Mouse (Mus musculus): ENCODE data around the gene Tpi1. TPM values are rescaled to one million over a fixed set of nuclear protein-coding genes. Genes with fewer than 3 reads are reported as not detected.
A peak's percentile ranks its signal among the peaks of the same experiment; 100 is the strongest.

The Tpi1 gene
- polyA plus RNA-seq (2014; fragmentation: Nextera tagmentation; extraction: Ambion mirVana): 701 and 718 TPM in 2 replicates

DNA sequence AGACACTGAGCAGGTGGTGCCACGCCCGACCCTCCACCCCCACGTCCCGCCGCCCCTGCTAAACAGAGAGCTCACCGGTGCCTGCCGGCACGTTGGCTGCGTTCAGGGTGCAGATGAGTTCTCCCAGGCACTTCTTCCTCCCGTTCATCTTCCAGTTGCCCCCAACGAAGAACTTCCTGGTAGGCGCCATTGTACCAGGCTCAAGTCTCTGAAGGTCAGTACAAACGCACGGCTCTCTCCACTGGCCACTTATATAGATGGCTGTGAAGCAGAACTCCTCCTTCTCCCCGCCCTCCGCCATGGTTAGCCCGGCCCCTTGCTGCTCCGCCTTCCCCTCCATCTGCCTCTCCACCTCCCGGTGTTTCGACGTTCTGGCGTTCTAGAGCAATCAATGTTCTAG lies at the start of gene Tpi1:
Gene Tpi1 (minus strand): TSS at position 364 of the 400 bp plus-strand sequence.
- ATAC-seq (ENCODE audit: insufficient read depth): peak; percentile 89
- peaks cover 67% of the 10 kb centered on the region for H3K36me3 ChIP-seq (ENCODE audit: insufficient read depth)

DNA sequence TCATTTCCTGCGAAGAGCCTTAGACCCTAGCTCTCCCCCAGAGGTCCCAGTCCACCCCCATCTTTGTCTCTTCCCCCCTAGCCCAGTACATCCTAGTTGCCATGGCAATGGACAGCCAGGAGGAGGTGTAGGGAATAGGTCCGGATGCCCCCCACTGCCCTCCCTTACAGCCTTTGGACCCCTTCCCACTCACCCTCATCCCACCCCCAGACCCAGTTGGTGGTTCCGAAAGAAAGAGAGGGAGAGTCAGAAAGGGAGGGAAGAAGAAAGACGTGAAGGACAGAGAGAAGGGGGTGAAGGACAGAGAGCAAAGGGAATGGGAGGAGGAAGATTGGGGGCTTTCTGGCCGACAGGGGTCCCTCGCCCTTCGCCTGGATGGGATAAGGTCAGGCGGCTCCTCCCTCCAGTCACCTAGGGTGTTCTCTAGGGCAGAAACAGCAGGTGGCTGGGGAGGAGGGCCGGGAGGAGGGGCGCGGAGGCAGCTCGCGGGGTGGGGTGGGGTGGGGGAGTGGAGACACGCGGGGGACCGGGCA lies 49.1 kb upstream of the Tpi1 start:
- Histone ChIP-seq H3K4me1 (ENCODE audit: insufficient read depth) (0 out of 2 replicates have a peak, but pooled peaks cover 6% of the 10 kb centered on the region), H3K9me3 (ENCODE audit: low read depth, low read length) (no peaks in the 10 kb centered on the region), H3K9ac (peak overlapping the region; percentile 46), H3K4me2 (peak overlapping the region; percentile 93), H3K4me3 (ENCODE audit: low read depth, low read length) (peak overlapping the region; percentile 45), H3K27me3 (ENCODE audit: insufficient read depth, low read length) (peaks cover 38% of the 10 kb centered on the region; the same call in 1 of the 2 replicates), H3K27ac (ENCODE audit: low read depth) (no peak overlapping the region), H3K36me3 (ENCODE audit: insufficient read depth) (no peaks in the 10 kb centered on the region)
- ATAC-seq (ENCODE audit: insufficient read depth) (peak; percentile 15), DNase-seq (no peak)
- WGBS: 1% methylated on average over 11 of the region's 16 CpGs
- TF ChIP-seq CTCF (IDR thresholded peaks at IDR 0.05; ENCODE audit: low read depth): no peak

More for the DNA sequence above, at the start of gene Tpi1:
- Histone ChIP-seq H3K4me3 (ENCODE audit: low read depth, low read length) (peak within 1 kb of the TSS; percentile 76), H3K27ac (ENCODE audit: low read depth) (peak within 1 kb of the TSS; percentile 96), H3K9me3 (ENCODE audit: low read depth, low read length) (no peaks in the 10 kb centered on the region), H3K4me2 (peak within 1 kb of the TSS; percentile 64), H3K27me3 (ENCODE audit: insufficient read depth, low read length) (no peaks in the 10 kb centered on the region), H3K4me1 (ENCODE audit: insufficient read depth) (peaks cover 18% of the 10 kb centered on the region), H3K9ac (peak within 1 kb of the TSS; percentile 85)
- 0% methylated on average over 22 of the region's 22 CpGs for WGBS
- no peak for TF ChIP-seq CTCF (IDR thresholded peaks at IDR 0.05; ENCODE audit: low read depth)
- DNase-seq: peak; percentile 95

DNA sequence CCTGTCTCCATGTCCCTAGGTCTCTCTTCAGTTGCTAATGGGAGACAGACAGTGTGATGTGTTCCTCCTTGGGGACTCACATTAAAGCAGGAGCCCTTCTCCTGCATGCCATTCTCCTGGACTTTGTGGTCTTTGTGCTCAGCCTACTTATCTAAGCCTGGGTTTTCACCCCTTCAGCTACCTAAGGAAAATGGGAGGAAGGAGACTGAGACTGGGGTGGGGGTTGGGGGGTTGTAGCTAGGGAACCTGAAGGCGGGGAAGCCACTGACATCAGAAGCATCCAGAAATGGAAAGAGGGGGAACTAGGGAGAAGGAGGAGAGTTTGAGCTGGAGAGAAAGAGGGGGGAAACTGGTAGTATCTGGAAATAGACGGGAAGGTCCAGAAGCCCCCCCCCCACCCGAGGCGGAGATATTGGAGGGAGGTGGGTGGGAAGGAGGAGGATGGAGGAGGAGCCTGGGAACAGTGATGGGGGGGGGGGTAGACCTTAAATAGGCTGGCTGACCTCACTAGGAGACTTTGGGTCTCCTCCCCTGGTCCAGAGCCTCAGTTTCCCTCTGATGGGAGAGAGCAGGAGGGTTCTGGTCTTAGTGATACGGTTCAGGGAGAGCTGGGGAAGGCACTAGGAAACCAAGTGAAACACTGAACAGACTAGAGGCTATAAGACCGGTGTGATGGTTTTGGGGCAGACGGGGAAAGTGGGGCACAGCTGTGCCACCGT lies 48.5 kb upstream of the Tpi1 start:
- peaks cover 39% of the 10 kb centered on the region; the same call in 1 of the 2 replicates for H3K27me3 ChIP-seq (ENCODE audit: insufficient read depth, low read length)
- no peak overlapping the region for H3K27ac ChIP-seq (ENCODE audit: low read depth)
- peak overlapping the region; percentile 93 for H3K4me2 ChIP-seq
- no peak overlapping the region for H3K4me3 ChIP-seq (ENCODE audit: low read depth, low read length)
- DNase-seq: no peak
- H3K9me3 ChIP-seq (ENCODE audit: low read depth, low read length): no peaks in the 10 kb centered on the region
- no peaks in the 10 kb centered on the region for H3K36me3 ChIP-seq (ENCODE audit: insufficient read depth)
- TF ChIP-seq CTCF (IDR thresholded peaks at IDR 0.05; ENCODE audit: low read depth): no peak
- no peak overlapping the region for H3K9ac ChIP-seq
- ATAC-seq (ENCODE audit: insufficient read depth): no peak
- WGBS: 11% methylated on average over 8 of the region's 8 CpGs
- H3K4me1 ChIP-seq (ENCODE audit: insufficient read depth): 0 out of 2 replicates have a peak, but pooled peaks cover 6% of the 10 kb centered on the region

DNA sequence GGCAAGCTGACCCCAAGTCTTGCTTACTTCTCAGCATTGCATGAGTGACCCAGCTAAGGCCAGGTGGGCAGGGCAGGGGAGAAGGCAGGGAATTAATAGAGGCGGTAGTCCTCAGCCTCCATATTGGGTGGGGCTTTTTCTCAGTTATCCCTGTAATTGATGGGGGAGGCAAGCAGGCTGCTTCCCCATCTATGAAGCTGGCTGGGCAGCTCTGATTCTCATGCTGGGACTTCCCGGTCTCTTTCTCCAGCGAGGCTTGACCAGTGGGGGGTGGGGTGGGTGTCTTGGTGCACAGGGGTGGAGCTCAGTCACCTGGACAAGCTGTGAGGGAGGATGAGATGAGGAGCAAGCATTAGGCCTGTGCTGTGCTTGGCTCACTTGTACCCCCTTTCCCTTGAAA lies 47.7 kb upstream of the Tpi1 start:
- DNase-seq (no peak), ATAC-seq (ENCODE audit: insufficient read depth) (no peak)
- H3K4me1 ChIP-seq (ENCODE audit: insufficient read depth): 0 out of 2 replicates have a peak, but pooled peaks cover 6% of the 10 kb centered on the region
- H3K4me3 ChIP-seq (ENCODE audit: low read depth, low read length): no peak overlapping the region
- no peak for TF ChIP-seq CTCF (IDR thresholded peaks at IDR 0.05; ENCODE audit: low read depth)
- no peak overlapping the region for H3K9ac ChIP-seq
- WGBS: 46% methylated on average over 3 of the region's 3 CpGs
- no peak overlapping the region for H3K27ac ChIP-seq (ENCODE audit: low read depth)
- H3K4me2 ChIP-seq: no peak overlapping the region
- no peaks in the 10 kb centered on the region for H3K9me3 ChIP-seq (ENCODE audit: low read depth, low read length)
- peaks cover 36% of the 10 kb centered on the region; the same call in 1 of the 2 replicates for H3K27me3 ChIP-seq (ENCODE audit: insufficient read depth, low read length)
- no peaks in the 10 kb centered on the region for H3K36me3 ChIP-seq (ENCODE audit: insufficient read depth)

DNA sequence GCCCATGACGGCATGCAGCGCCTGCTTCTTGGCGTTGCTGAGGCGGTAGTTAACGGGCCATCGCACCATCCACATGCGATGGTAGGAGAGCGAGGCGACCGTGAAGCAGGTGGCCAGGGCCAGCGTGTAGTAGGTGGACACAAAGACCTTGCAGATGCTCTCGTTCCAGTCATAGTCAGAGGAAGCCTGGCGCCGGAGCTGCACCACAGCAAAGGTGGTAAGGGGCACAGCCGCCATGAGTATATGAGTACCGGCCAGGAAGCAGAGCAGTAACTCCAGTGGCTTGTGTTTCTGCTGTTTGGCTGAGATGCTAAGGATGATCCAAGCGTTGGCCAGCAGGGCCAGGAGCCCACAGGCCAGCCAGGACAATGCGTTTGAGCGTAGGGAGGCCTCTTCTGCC lies 47.2 kb upstream of the Tpi1 start:
- Histone ChIP-seq H3K4me1 (ENCODE audit: insufficient read depth) (0 out of 2 replicates have a peak, but pooled peaks cover 10% of the 10 kb centered on the region), H3K36me3 (ENCODE audit: insufficient read depth) (no peaks in the 10 kb centered on the region), H3K9me3 (ENCODE audit: low read depth, low read length) (no peaks in the 10 kb centered on the region), H3K27me3 (ENCODE audit: insufficient read depth, low read length) (peaks cover 33% of the 10 kb centered on the region; the same call in 1 of the 2 replicates), H3K4me3 (ENCODE audit: low read depth, low read length) (no peak overlapping the region), H3K9ac (no peak overlapping the region), H3K27ac (ENCODE audit: low read depth) (no peak overlapping the region), H3K4me2 (no peak overlapping the region)
- 78% methylated on average over 19 of the region's 19 CpGs for WGBS
- no peak for TF ChIP-seq CTCF (IDR thresholded peaks at IDR 0.05; ENCODE audit: low read depth)
- ATAC-seq (ENCODE audit: insufficient read depth) (no peak), DNase-seq (no peak)

DNA sequence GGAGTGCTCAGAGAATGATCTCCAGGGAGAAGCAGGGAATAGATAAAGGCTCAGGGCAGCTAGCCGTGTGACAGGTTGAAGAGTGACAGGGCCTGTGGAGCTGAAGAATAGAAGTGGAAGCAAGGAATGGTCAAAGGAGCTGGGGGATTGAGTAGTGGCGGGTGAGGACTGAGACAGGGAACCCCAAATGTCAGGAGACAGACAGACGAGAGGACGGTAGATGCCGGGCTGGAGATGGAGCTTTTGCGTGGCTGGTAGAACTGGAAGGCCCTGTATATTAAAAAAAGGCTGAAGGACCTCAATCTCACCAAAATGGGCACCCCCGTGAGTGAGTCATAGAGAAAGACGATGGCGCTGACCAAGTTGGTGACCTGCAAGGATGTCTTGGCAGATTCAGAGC lies 46.4 kb upstream of the Tpi1 start:
- no peak for DNase-seq
- Histone ChIP-seq H3K36me3 (ENCODE audit: insufficient read depth) (no peaks in the 10 kb centered on the region), H3K4me2 (no peak overlapping the region), H3K27ac (ENCODE audit: low read depth) (no peak overlapping the region), H3K9me3 (ENCODE audit: low read depth, low read length) (no peaks in the 10 kb centered on the region), H3K27me3 (ENCODE audit: insufficient read depth, low read length) (peaks cover 33% of the 10 kb centered on the region; the same call in 1 of the 2 replicates), H3K4me1 (ENCODE audit: insufficient read depth) (0 out of 2 replicates have a peak, but pooled peaks cover 12% of the 10 kb centered on the region), H3K4me3 (ENCODE audit: low read depth, low read length) (no peak overlapping the region), H3K9ac (no peak overlapping the region)
- TF ChIP-seq CTCF (IDR thresholded peaks at IDR 0.05; ENCODE audit: low read depth): no peak
- no peak for ATAC-seq (ENCODE audit: insufficient read depth)
- WGBS: 79% methylated on average over 9 of the region's 9 CpGs

DNA sequence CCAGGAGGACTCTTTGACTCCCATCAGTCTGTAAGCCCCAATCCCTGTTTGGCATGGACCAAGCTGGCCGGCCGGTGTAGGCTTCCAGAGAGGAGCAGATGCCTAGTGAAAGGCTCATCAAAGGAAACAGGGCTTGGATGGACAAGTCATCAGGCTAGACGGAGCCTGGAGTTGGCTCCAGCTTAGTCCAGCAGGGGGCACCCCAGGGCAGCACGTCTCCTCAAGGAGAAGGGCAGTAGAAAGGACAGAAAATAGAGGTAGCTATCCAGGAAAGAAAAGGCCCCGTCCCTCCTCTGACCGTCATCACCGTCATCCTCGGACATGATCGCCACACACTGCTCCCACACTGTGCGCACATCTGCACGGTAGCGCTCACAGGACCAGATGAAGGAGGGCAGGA lies 45.6 kb upstream of the Tpi1 start:
- peak; percentile 94 for DNase-seq
- Histone ChIP-seq H3K4me2 (peak overlapping the region; percentile 10; the same call in 1 of the 2 replicates), H3K4me1 (ENCODE audit: insufficient read depth) (0 out of 2 replicates have a peak, but pooled peaks cover 12% of the 10 kb centered on the region), H3K36me3 (ENCODE audit: insufficient read depth) (no peaks in the 10 kb centered on the region), H3K9me3 (ENCODE audit: low read depth, low read length) (no peaks in the 10 kb centered on the region), H3K9ac (0 out of 2 replicates have a peak overlapping the region, but pooled peaks have one; percentile 2), H3K4me3 (ENCODE audit: low read depth, low read length) (no peak overlapping the region), H3K27ac (ENCODE audit: low read depth) (no peak overlapping the region), H3K27me3 (ENCODE audit: insufficient read depth, low read length) (peaks cover 30% of the 10 kb centered on the region; the same call in 1 of the 2 replicates)
- TF ChIP-seq CTCF (IDR thresholded peaks at IDR 0.05; ENCODE audit: low read depth): peak; percentile 95
- WGBS: 6% methylated on average over 12 of the region's 12 CpGs
- peak; percentile 8; the same call in 1 of the 2 replicates for ATAC-seq (ENCODE audit: insufficient read depth)

Measured in lung, embryonic 14.5 days (tissue).